In genomic region chr9:27110681-27111080, GRCm38 (mm10) we compare ENCODE assay signal across 12 mouse cellular contexts. TPM values are rescaled to one million over a fixed set of nuclear protein-coding genes. Genes with fewer than 3 reads are reported as not detected.
DNase-seq lines count a peak whose midpoint lies in the region; ATAC-seq and TF ChIP-seq lines count a peak whose summit lies in the region.
"Had no signal": no experiment of that assay in that cellular context is flagged by ENCODE, and none has a peak within 500 bp of the region (broad histone marks: within the 10 kb centered on the region; RNA-seq: fewer than 3 reads in every experiment).

No protein-coding gene starts in this region.

- H3K4me3 ChIP-seq in kidney, postnatal 0 days (replicated peaks; ENCODE audit: low read depth, low read length), result no peak overlapping the region
- no peak overlapping the region for H3K4me3 ChIP-seq in embryonic facial prominence, embryonic 14.5 days (ENCODE audit: low read depth, low read length)
- no peak overlapping the region for H3K4me3 ChIP-seq in heart, embryonic 10.5 days
- H3K4me3 ChIP-seq in limb, embryonic 13.5 days, result no peak overlapping the region
- H3K4me3 ChIP-seq in liver, postnatal 0 days (ENCODE audit: low read depth, low read length), result no peak overlapping the region
- H3K4me3 ChIP-seq: hindbrain, embryonic 15.5 days had no signal

- H3K36me3 ChIP-seq in kidney, postnatal 0 days (ENCODE audit: insufficient read depth, low read length), result no peaks in the 10 kb centered on the region
- H3K36me3 ChIP-seq in embryonic facial prominence, embryonic 14.5 days (ENCODE audit: control insufficient read depth, insufficient read depth, low read length), result no peaks in the 10 kb centered on the region
- no peaks in the 10 kb centered on the region for H3K36me3 ChIP-seq in heart, embryonic 10.5 days
- H3K36me3 ChIP-seq in limb, embryonic 13.5 days, result peaks cover 1% of the 10 kb centered on the region; the same call in 1 of the 2 replicates
- H3K36me3 ChIP-seq in liver, postnatal 0 days (replicated peaks; ENCODE audit: insufficient read depth, low read length), result no peaks in the 10 kb centered on the region
- H3K36me3 ChIP-seq: hindbrain, embryonic 15.5 days had no signal

- WGBS in kidney, postnatal 0 days, result 47% methylated on average over 5 of the region's 5 CpGs
- WGBS in embryonic facial prominence, embryonic 14.5 days, result 37% methylated on average over 5 of the region's 5 CpGs
- WGBS in heart, embryonic 10.5 days, result 57% methylated on average over 5 of the region's 5 CpGs
- WGBS in limb, embryonic 13.5 days, result 20% methylated on average over 5 of the region's 5 CpGs
- 49% methylated on average over 5 of the region's 5 CpGs for WGBS in liver, postnatal 0 days (ENCODE audit: insufficient replicate concordance)

- no peak for ATAC-seq in kidney, postnatal 0 days (replicated peaks; ENCODE audit: low FRiP score, low read depth)
- ATAC-seq in embryonic facial prominence, embryonic 14.5 days (ENCODE audit: low read depth), result 0 out of 2 replicates have a peak, but pooled peaks have one; percentile 51
- peak; percentile 46; the same call in 1 of the 2 replicates for ATAC-seq in limb, embryonic 13.5 days (ENCODE audit: low FRiP score, low read depth)
- ATAC-seq in liver, postnatal 0 days, result no peak
- ATAC-seq: activated CD4-positive, CD25-positive, alpha-beta regulatory T cell, adult 4 months had no signal

- no peak for TF ChIP-seq CTCF in kidney, postnatal 0 days (IDR thresholded peaks at IDR 0.05; ENCODE audit: low read depth)
- no peak for TF ChIP-seq CTCF in liver, postnatal 0 days (IDR thresholded peaks at IDR 0.05; ENCODE audit: low read depth)

- DNase-seq in kidney, postnatal 0 days (ENCODE audit: low spot score), result no peak
- no peak for DNase-seq in kidney, postnatal 14 days
- peak; percentile 52 for DNase-seq in embryonic facial prominence, embryonic 14.5 days (ENCODE audit: low spot score)
- DNase-seq in heart, embryonic 10.5 days (ENCODE audit: low spot score), result no peak
- DNase-seq in MN1 (ENCODE audit: low spot score), result no peak
- no peak for DNase-seq in liver, postnatal 0 days
- DNase-seq in spleen, postnatal 36 days (ENCODE audit: low spot score in 2 of 2), result no peak
- DNase-seq: cerebellum, postnatal 14 days had no signal

- no peak overlapping the region for H3K9ac ChIP-seq in kidney, postnatal 0 days (ENCODE audit: low read depth, low read length)
- H3K9ac ChIP-seq in embryonic facial prominence, embryonic 14.5 days (ENCODE audit: low read depth, low read length), result no peak overlapping the region
- no peak overlapping the region for H3K9ac ChIP-seq in limb, embryonic 13.5 days
- no peak overlapping the region for H3K9ac ChIP-seq in liver, postnatal 0 days (replicated peaks)
- H3K9ac ChIP-seq: hindbrain, embryonic 15.5 days had no signal

- H3K27ac ChIP-seq in kidney, postnatal 0 days, result peak overlapping the region; percentile 60; the same call in 1 of the 2 replicates
- 0 out of 2 replicates have a peak overlapping the region, but pooled peaks have one; percentile 10 for H3K27ac ChIP-seq in embryonic facial prominence, embryonic 14.5 days (replicated peaks; ENCODE audit: low read depth, low read length)
- 0 out of 2 replicates have a peak overlapping the region, but pooled peaks have one; percentile 22 for H3K27ac ChIP-seq in heart, embryonic 10.5 days
- H3K27ac ChIP-seq in limb, embryonic 13.5 days, result peak overlapping the region; percentile 69; the same call in 1 of the 2 replicates
- H3K27ac ChIP-seq in liver, postnatal 0 days (ENCODE audit: low read depth), result no peak overlapping the region
- H3K27ac ChIP-seq: hindbrain, embryonic 15.5 days; macrophage had no signal

- H3K4me1 ChIP-seq in kidney, postnatal 0 days (replicated peaks; ENCODE audit: insufficient read depth, low read length), result no peaks in the 10 kb centered on the region
- peaks cover 9% of the 10 kb centered on the region for H3K4me1 ChIP-seq in embryonic facial prominence, embryonic 14.5 days (ENCODE audit: control insufficient read depth, insufficient read depth, low read length)
- H3K4me1 ChIP-seq in heart, embryonic 10.5 days, result peaks cover 25% of the 10 kb centered on the region
- peaks cover 26% of the 10 kb centered on the region for H3K4me1 ChIP-seq in limb, embryonic 13.5 days
- H3K4me1 ChIP-seq in liver, postnatal 0 days (ENCODE audit: insufficient read depth), result no peaks in the 10 kb centered on the region; the same call in 1 of the 2 replicates

- no peaks in the 10 kb centered on the region for H3K27me3 ChIP-seq in kidney, postnatal 0 days (ENCODE audit: insufficient read depth, low read length)
- no peaks in the 10 kb centered on the region for H3K27me3 ChIP-seq in embryonic facial prominence, embryonic 14.5 days (replicated peaks; ENCODE audit: control insufficient read depth, insufficient read depth, low read length)
- no peaks in the 10 kb centered on the region for H3K27me3 ChIP-seq in heart, embryonic 10.5 days (ENCODE audit: insufficient read depth, poor library complexity, severe bottlenecking)
- no peaks in the 10 kb centered on the region for H3K27me3 ChIP-seq in limb, embryonic 13.5 days
- H3K27me3 ChIP-seq in liver, postnatal 0 days (ENCODE audit: insufficient read depth, low read length), result no peaks in the 10 kb centered on the region
- H3K27me3 ChIP-seq: hindbrain, embryonic 15.5 days had no signal

- no peak for TF ChIP-seq EP300 in liver, postnatal 0 days (IDR thresholded peaks at IDR 0.05; ENCODE audit: low read depth)

- H3K4me2 ChIP-seq in kidney, postnatal 0 days (ENCODE audit: low read length), result no peak overlapping the region
- no peak overlapping the region for H3K4me2 ChIP-seq in embryonic facial prominence, embryonic 14.5 days (ENCODE audit: low read depth, low read length)
- 0 out of 2 replicates have a peak overlapping the region, but pooled peaks have one; percentile 25 for H3K4me2 ChIP-seq in limb, embryonic 13.5 days (replicated peaks)
- H3K4me2 ChIP-seq in liver, postnatal 0 days (ENCODE audit: low read depth, low read length), result no peak overlapping the region
- H3K4me2 ChIP-seq: hindbrain, embryonic 15.5 days had no signal

- no peaks in the 10 kb centered on the region for H3K9me3 ChIP-seq in kidney, postnatal 0 days (replicated peaks; ENCODE audit: low read length)
- no peaks in the 10 kb centered on the region for H3K9me3 ChIP-seq in embryonic facial prominence, embryonic 14.5 days (ENCODE audit: control insufficient read depth, low read length)
- H3K9me3 ChIP-seq in heart, embryonic 10.5 days, result no peaks in the 10 kb centered on the region
- no peaks in the 10 kb centered on the region for H3K9me3 ChIP-seq in limb, embryonic 13.5 days
- H3K9me3 ChIP-seq in liver, postnatal 0 days (ENCODE audit: low read length), result no peaks in the 10 kb centered on the region
- H3K9me3 ChIP-seq: hindbrain, embryonic 15.5 days had no signal

RNA-seq across cellular contexts. Expression of gene Jam3, which starts 44.5 kb away (rescaled TPM):
- polyA plus RNA-seq in kidney, postnatal 0 days (2015; fragmentation: Nextera tagmentation; extraction: Ambion mirVana), result 56.8 TPM in 2 replicates
- polyA plus RNA-seq in embryonic facial prominence, embryonic 14.5 days (2014; fragmentation: Nextera tagmentation; extraction: Ambion mirVana), result 121 and 122 TPM in 2 replicates
- 51.2 and 66.7 TPM in 2 replicates for polyA plus RNA-seq in heart, embryonic 10.5 days (2016; fragmentation: Nextera tagmentation; extraction: Ambion mirVana)
- 141 and 144 TPM in 2 replicates for polyA plus RNA-seq in limb, embryonic 13.5 days (2015; fragmentation: Nextera tagmentation; extraction: Ambion mirVana)
- 1.5 and 1.7 TPM in 2 replicates for polyA plus RNA-seq in liver, postnatal 0 days (2015; fragmentation: Nextera tagmentation; extraction: Ambion mirVana)
- polyA plus RNA-seq: macrophage had no signal

Comparison
In these comparisons a context has a peak if more than half of its experiments do, and no peak if none do; other contexts are left out.
1. ATAC-seq: peak in embryonic facial prominence, embryonic 14.5 days (single experiment) and limb, embryonic 13.5 days (single experiment); none in kidney, postnatal 0 days (single experiment) and liver, postnatal 0 days (single experiment).
2. RNA of gene Jam3, which starts 44.5 kb away (polyA plus RNA-seq): 141 to 144 TPM in limb, embryonic 13.5 days, 121 to 122 TPM in embryonic facial prominence, embryonic 14.5 days, 51.2 to 66.7 TPM in heart, embryonic 10.5 days and 56.8 TPM in kidney, postnatal 0 days; 1.5 to 1.7 TPM in liver, postnatal 0 days; every median in the first group is over 10 times any median in the second.